Mouse (Mus musculus): ENCODE results near the gene Glt6d1. TPM values are rescaled to one million over a fixed set of nuclear protein-coding genes. Genes with fewer than 3 reads are reported as not detected.
A peak's percentile ranks its signal among the peaks of the same experiment; 100 is the strongest.
"Not testable (repeated sequence)": the region's sequence is repeated elsewhere in the genome, so short reads cannot be mapped to it uniquely, and the experiment has no call there.

Glt6d1 gene
- polyA plus RNA-seq (2014; fragmentation: Nextera tagmentation; extraction: Ambion mirVana) = not detected in 2 replicates

- H3K9ac ChIP-seq (replicated peaks; ENCODE audit: low read length); ATAC-seq (ENCODE audit: low FRiP score, low TSS enrichment); H3K9me3 ChIP-seq (ENCODE audit: control insufficient read depth, low read length); H3K4me3 ChIP-seq (replicated peaks; ENCODE audit: low read depth, low read length); H3K4me2 ChIP-seq (ENCODE audit: low read length); H3K4me1 ChIP-seq (ENCODE audit: control insufficient read depth, insufficient read depth, low read length); H3K27me3 ChIP-seq (ENCODE audit: control insufficient read depth, insufficient read depth, low read length); H3K36me3 ChIP-seq (ENCODE audit: control insufficient read depth, insufficient read depth, low read length); DNase-seq; H3K27ac ChIP-seq (replicated peaks; ENCODE audit: low read depth, low read length): not testable (repeated sequence)
- 81% methylated on average over 1 of the region's 1 CpGs for WGBS
These were observed at the start of gene Glt6d1 for GRCm38 (mm10) chr2:25815748-25816147. TSS of gene Glt6d1 (minus strand) at chr2:25815848.

- ATAC-seq (ENCODE audit: low FRiP score, low TSS enrichment) = no peak
- 8% methylated on average over 4 of the region's 4 CpGs for WGBS
These were observed 49.8 kb upstream of the Glt6d1 start for GRCm38 (mm10) chr2:25865412-25865811.

GRCm38 (mm10) chr2:25864230-25864629 is 48.6 kb upstream of the Glt6d1 start:
- no peak overlapping the region for H3K27ac ChIP-seq (replicated peaks; ENCODE audit: low read depth, low read length)
- H3K27me3 ChIP-seq (ENCODE audit: control insufficient read depth, insufficient read depth, low read length) = peaks cover 9% of the 10 kb centered on the region; the same call in 1 of the 2 replicates

More at GRCm38 (mm10) chr2:25865412-25865811, 49.8 kb upstream of the Glt6d1 start:
- Histone ChIP-seq H3K4me2 (ENCODE audit: low read length) (no peak overlapping the region), H3K4me3 (replicated peaks; ENCODE audit: low read depth, low read length) (no peak overlapping the region), H3K9ac (replicated peaks; ENCODE audit: low read length) (no peak overlapping the region), H3K27me3 (ENCODE audit: control insufficient read depth, insufficient read depth, low read length) (peaks cover 9% of the 10 kb centered on the region; the same call in 1 of the 2 replicates), H3K9me3 (ENCODE audit: control insufficient read depth, low read length) (no peaks in the 10 kb centered on the region), H3K36me3 (ENCODE audit: control insufficient read depth, insufficient read depth, low read length) (no peaks in the 10 kb centered on the region), H3K4me1 (ENCODE audit: control insufficient read depth, insufficient read depth, low read length) (peaks cover 7% of the 10 kb centered on the region; the same call in 1 of the 2 replicates), H3K27ac (replicated peaks; ENCODE audit: low read depth, low read length) (no peak overlapping the region)
- DNase-seq = peak; percentile 71

GRCm38 (mm10) chr2:25863337-25864131 is 47.9 kb upstream of the Glt6d1 start, which contains the start of gene Kcnt1:
TSS of gene Kcnt1 (plus strand) at chr2:25863734.
- DNase-seq (peak; percentile 71), ATAC-seq (ENCODE audit: low FRiP score, low TSS enrichment) (peak; percentile 27; the same call in 1 of the 2 replicates)
- no peaks in the 10 kb centered on the region for H3K9me3 ChIP-seq (ENCODE audit: control insufficient read depth, low read length)
- peaks cover 9% of the 10 kb centered on the region; the same call in 1 of the 2 replicates for H3K27me3 ChIP-seq (ENCODE audit: control insufficient read depth, insufficient read depth, low read length)
- WGBS = under 1% methylated on average over 45 of the region's 53 CpGs
- H3K4me3 ChIP-seq (replicated peaks; ENCODE audit: low read depth, low read length) = peak within 1 kb of the TSS; percentile 51
- H3K4me1 ChIP-seq (ENCODE audit: control insufficient read depth, insufficient read depth, low read length) = peaks cover 7% of the 10 kb centered on the region; the same call in 1 of the 2 replicates
- no peak within 1 kb of the TSS for H3K27ac ChIP-seq (replicated peaks; ENCODE audit: low read depth, low read length)
- H3K4me2 ChIP-seq (ENCODE audit: low read length) = peak within 1 kb of the TSS; percentile 99
- H3K9ac ChIP-seq (replicated peaks; ENCODE audit: low read length) = peak within 1 kb of the TSS; percentile 46
- H3K36me3 ChIP-seq (ENCODE audit: control insufficient read depth, insufficient read depth, low read length) = no peaks in the 10 kb centered on the region

More at GRCm38 (mm10) chr2:25864230-25864629, 48.6 kb upstream of the Glt6d1 start:
- no peak for ATAC-seq (ENCODE audit: low FRiP score, low TSS enrichment)
- DNase-seq = peak; percentile 25
- H3K4me2 ChIP-seq (ENCODE audit: low read length) = peak overlapping the region; percentile 99
- H3K4me3 ChIP-seq (replicated peaks; ENCODE audit: low read depth, low read length) = peak overlapping the region; percentile 51
- WGBS = 4% methylated on average over 18 of the region's 18 CpGs
- no peaks in the 10 kb centered on the region for H3K9me3 ChIP-seq (ENCODE audit: control insufficient read depth, low read length)
- H3K4me1 ChIP-seq (ENCODE audit: control insufficient read depth, insufficient read depth, low read length) = peaks cover 7% of the 10 kb centered on the region; the same call in 1 of the 2 replicates
- H3K36me3 ChIP-seq (ENCODE audit: control insufficient read depth, insufficient read depth, low read length) = no peaks in the 10 kb centered on the region
- peak overlapping the region; percentile 46; the same call in 1 of the 2 replicates for H3K9ac ChIP-seq (replicated peaks; ENCODE audit: low read length)

GRCm38 (mm10) chr2:25862696-25863270 is 47.1 kb upstream of the Glt6d1 start:
- peak overlapping the region; percentile 99 for H3K4me2 ChIP-seq (ENCODE audit: low read length)
- no peak overlapping the region for H3K9ac ChIP-seq (replicated peaks; ENCODE audit: low read length)
- no peak for ATAC-seq (ENCODE audit: low FRiP score, low TSS enrichment)
- H3K4me1 ChIP-seq (ENCODE audit: control insufficient read depth, insufficient read depth, low read length) = peaks cover 7% of the 10 kb centered on the region; the same call in 1 of the 2 replicates
- no peak for DNase-seq
- 61% methylated on average over 5 of the region's 5 CpGs for WGBS
- H3K27me3 ChIP-seq (ENCODE audit: control insufficient read depth, insufficient read depth, low read length) = peaks cover 9% of the 10 kb centered on the region; the same call in 1 of the 2 replicates
- H3K27ac ChIP-seq (replicated peaks; ENCODE audit: low read depth, low read length) = no peak overlapping the region
- H3K36me3 ChIP-seq (ENCODE audit: control insufficient read depth, insufficient read depth, low read length) = no peaks in the 10 kb centered on the region
- H3K9me3 ChIP-seq (ENCODE audit: control insufficient read depth, low read length) = no peaks in the 10 kb centered on the region
- H3K4me3 ChIP-seq (replicated peaks; ENCODE audit: low read depth, low read length) = 0 out of 2 replicates have a peak overlapping the region, but pooled peaks have one; percentile 51

- 92% methylated on average over 2 of the region's 2 CpGs for WGBS
- DNase-seq = no peak
- ATAC-seq (ENCODE audit: low FRiP score, low TSS enrichment) = no peak
These were observed 46.4 kb upstream of the Glt6d1 start for GRCm38 (mm10) chr2:25862038-25862437.

GRCm38 (mm10) chr2:25859891-25860290 is 44.2 kb upstream of the Glt6d1 start:
- peaks cover 7% of the 10 kb centered on the region; the same call in 1 of the 2 replicates for H3K4me1 ChIP-seq (ENCODE audit: control insufficient read depth, insufficient read depth, low read length)
- H3K36me3 ChIP-seq (ENCODE audit: control insufficient read depth, insufficient read depth, low read length) = no peaks in the 10 kb centered on the region
- H3K4me2 ChIP-seq (ENCODE audit: low read length) = no peak overlapping the region
- H3K9me3 ChIP-seq (ENCODE audit: control insufficient read depth, low read length) = no peaks in the 10 kb centered on the region
- 93% methylated on average over 3 of the region's 3 CpGs for WGBS
- no peak for ATAC-seq (ENCODE audit: low FRiP score, low TSS enrichment)
- H3K4me3 ChIP-seq (replicated peaks; ENCODE audit: low read depth, low read length) = no peak overlapping the region
- no peak overlapping the region for H3K27ac ChIP-seq (replicated peaks; ENCODE audit: low read depth, low read length)
- no peak for DNase-seq
- H3K27me3 ChIP-seq (ENCODE audit: control insufficient read depth, insufficient read depth, low read length) = peaks cover 7% of the 10 kb centered on the region; the same call in 1 of the 2 replicates
- no peak overlapping the region for H3K9ac ChIP-seq (replicated peaks; ENCODE audit: low read length)

More at GRCm38 (mm10) chr2:25862038-25862437, 46.4 kb upstream of the Glt6d1 start:
- Histone ChIP-seq H3K36me3 (ENCODE audit: control insufficient read depth, insufficient read depth, low read length) (no peaks in the 10 kb centered on the region), H3K4me3 (replicated peaks; ENCODE audit: low read depth, low read length) (no peak overlapping the region), H3K27me3 (ENCODE audit: control insufficient read depth, insufficient read depth, low read length) (peaks cover 9% of the 10 kb centered on the region; the same call in 1 of the 2 replicates), H3K4me1 (ENCODE audit: control insufficient read depth, insufficient read depth, low read length) (peaks cover 7% of the 10 kb centered on the region; the same call in 1 of the 2 replicates), H3K4me2 (ENCODE audit: low read length) (no peak overlapping the region), H3K9ac (replicated peaks; ENCODE audit: low read length) (no peak overlapping the region), H3K27ac (replicated peaks; ENCODE audit: low read depth, low read length) (no peak overlapping the region), H3K9me3 (ENCODE audit: control insufficient read depth, low read length) (no peaks in the 10 kb centered on the region)

- DNase-seq (no peak), ATAC-seq (ENCODE audit: low FRiP score, low TSS enrichment) (no peak)
- H3K4me1 ChIP-seq (ENCODE audit: control insufficient read depth, insufficient read depth, low read length) = no peaks in the 10 kb centered on the region
- no peak overlapping the region for H3K27ac ChIP-seq (replicated peaks; ENCODE audit: low read depth, low read length)
- WGBS = 77% methylated on average over 5 of the region's 5 CpGs
- no peaks in the 10 kb centered on the region for H3K27me3 ChIP-seq (ENCODE audit: control insufficient read depth, insufficient read depth, low read length)
- no peaks in the 10 kb centered on the region for H3K9me3 ChIP-seq (ENCODE audit: control insufficient read depth, low read length)
- H3K4me2 ChIP-seq (ENCODE audit: low read length) = no peak overlapping the region
- H3K9ac ChIP-seq (replicated peaks; ENCODE audit: low read length) = no peak overlapping the region
- H3K4me3 ChIP-seq (replicated peaks; ENCODE audit: low read depth, low read length) = no peak overlapping the region
- no peaks in the 10 kb centered on the region for H3K36me3 ChIP-seq (ENCODE audit: control insufficient read depth, insufficient read depth, low read length)
These were observed 38.4 kb upstream of the Glt6d1 start for GRCm38 (mm10) chr2:25853998-25854397.
